Mouse (Mus musculus) neural tube, embryonic 10.5 days (tissue): ENCODE measurements around the gene Lexm.

Experiments used
- DNase-seq: peaks from one replicate; pipeline ENCODE4 v3.0.0-alpha.2; 2017; ENCODE audit warnings: low spot score; ENCODE audit errors: extremely low spot score

Lexm gene

DNA sequence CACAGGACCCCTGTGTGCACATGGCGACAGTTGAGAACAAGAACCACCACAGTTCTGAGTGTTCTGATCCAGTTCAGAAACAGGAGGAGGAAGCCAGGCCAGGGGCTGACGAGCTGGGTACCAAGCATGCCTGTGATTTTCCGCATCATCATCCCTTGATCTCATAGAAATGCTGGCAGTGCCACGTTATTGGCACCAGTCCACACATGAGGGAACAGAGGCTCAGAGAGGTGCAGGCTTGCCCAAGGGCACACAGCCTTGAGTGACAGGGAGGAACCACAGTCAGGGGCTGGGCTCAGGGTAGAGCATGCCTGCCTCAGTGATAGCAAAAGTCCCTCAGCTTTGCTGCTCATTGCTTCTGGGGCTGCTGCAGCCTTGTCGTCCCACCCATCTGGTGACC is 10.8 kb upstream of the Lexm start:
- no peak for DNase-seq

- DNase-seq: no peak
Measured at GRCm38 (mm10) chr4:106624271-106624670, 7.2 kb upstream of the Lexm start.

DNA sequence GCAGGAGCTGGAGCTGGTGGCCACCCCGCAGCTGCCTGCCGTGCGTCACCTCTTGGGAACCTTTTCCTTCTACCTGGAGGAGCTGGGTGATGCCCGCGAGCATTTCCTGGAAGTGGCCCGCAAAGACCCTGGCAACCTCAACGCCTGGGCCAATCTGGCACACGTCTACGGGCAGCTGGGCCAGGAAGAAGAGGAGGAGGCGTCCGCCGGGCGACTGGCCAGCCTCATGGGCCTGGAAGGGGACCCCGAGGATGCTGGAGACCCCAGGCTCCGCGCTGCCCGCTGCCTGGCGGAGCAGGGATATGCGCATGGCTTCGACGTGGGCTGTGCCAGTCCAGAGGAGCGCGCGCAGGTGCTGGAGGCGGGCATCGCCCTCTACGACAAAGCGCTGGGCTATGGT is 5.7 kb upstream of the Lexm start:
- DNase-seq: no peak

GRCm38 (mm10) chr4:106622030-106622493 is 5.0 kb upstream of the Lexm start, which contains the start of gene Ttc22:
Gene Ttc22 (plus strand): TSS chr4:106622432.
- DNase-seq: no peak

DNA sequence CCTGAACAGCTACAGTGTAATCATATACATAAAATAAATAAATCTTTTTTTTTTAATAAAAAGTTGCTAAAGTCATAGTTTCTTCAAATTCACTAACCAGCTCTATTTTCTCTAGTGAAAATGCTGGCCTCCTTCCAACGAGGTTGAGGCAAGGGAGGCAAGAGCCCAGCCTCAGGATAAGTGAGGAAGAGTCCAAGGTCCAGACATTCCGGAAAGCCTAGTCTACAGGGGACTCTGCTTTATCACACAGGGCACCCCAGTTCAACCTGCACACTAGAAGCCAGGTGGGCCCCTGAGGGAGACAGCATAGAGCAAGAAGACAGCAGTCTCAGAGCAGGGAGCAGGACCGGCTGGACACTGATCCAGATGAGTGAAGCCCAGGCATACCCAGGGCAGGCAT is 4.4 kb upstream of the Lexm start:
- no peak for DNase-seq

GRCm38 (mm10) chr4:106618898-106619297 is 1.9 kb upstream of the Lexm start:
- DNase-seq: no peak

DNA sequence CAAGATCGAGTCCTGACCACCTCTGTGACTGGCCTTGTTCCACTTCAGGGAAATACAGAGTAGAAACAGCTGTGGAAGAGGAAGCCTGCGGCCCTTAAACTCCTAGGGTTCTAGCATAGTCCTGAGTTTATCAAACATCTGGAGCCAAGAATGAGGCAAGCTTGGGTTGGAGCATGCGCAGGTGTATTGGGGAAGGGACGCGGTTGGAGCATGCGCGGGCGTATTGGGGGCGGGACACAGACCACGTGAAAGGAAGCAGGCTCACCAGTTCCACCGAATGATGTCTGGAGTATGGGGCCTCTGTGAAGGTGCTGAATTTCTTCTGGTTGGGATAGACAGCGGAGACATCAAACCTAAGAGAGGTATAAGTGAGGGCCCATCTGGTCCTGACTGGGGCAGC is 1.4 kb downstream of the Lexm start:
- DNase-seq: no peak

DNA sequence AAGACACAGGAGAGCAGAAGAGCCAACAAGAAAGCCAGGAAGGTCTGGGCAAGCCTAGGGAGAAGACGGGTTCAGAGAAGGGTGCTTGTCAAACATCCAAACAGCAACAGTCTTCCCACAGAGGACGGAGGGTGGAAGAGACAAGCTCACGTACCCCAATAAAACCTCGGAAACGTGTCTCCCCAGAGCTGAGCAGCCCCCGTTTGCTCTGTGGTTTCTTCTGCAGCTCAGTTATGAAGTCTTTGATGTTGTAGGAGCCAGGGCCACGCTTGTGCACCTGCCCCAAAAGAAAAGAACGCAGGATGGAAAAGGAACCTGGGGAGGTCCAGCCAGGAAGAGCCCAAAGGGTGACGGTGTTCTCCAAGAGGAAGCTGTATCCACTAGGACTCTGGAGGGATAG is 2.2 kb downstream of the Lexm start:
- no peak for DNase-seq

GRCm38 (mm10) chr4:106614180-106614797 is 2.8 kb downstream of the Lexm start:
- peak; percentile 70 for DNase-seq

GRCm38 (mm10) chr4:106613560-106613959 is 3.5 kb downstream of the Lexm start:
- DNase-seq: no peak

- DNase-seq: no peak
Measured at GRCm38 (mm10) chr4:106613105-106613504, 3.9 kb downstream of the Lexm start.

- no peak for DNase-seq
Measured at GRCm38 (mm10) chr4:106607905-106608304, 9.1 kb downstream of the Lexm start.

DNA sequence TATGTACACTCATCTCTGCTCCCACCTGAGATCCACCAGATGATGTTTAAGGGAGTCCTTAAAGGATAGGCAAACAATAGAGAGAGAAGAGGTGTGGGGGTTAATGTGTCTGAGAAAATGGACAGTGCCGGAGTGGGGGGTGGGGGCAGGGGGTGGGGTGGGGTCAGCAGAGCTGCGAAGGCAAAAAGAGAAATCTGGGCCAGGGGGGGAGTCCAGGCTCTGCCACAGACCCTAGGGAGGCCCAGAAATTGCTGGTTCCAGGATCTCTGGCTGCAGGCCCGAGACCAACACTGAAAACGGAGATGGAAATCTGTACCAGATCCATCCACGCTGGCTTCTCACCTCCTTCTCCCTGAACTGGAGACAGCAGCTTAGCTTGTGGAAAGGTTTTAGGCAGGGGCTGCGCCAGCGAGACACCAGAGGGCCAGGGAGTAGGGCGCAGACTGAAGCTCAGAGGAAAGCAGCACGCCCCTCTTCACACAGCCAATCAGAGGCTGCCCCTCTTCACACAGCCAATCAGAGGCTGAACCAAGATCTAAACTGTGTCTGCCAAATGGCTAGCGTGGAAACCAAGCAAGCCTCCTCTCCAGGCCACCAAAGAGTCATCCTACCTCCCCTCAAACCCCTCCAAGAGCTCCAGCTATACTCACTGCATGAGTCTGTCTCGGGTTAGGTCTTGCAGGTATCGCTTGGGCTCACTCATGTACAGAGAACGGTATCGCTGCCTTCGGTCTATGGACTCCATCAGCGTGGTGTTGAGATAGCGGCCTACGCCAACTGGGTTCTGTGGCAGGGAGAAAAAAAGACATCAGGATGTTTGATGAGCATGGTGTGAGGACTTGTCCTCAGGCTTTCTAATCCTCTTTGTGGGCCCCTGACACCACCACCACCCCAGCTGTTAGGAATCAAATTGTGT is 10.1 kb downstream of the Lexm start:
- DNase-seq: peak; percentile 33

GRCm38 (mm10) chr4:106600770-106601169 is 16.3 kb downstream of the Lexm start:
- DNase-seq: no peak

DNA sequence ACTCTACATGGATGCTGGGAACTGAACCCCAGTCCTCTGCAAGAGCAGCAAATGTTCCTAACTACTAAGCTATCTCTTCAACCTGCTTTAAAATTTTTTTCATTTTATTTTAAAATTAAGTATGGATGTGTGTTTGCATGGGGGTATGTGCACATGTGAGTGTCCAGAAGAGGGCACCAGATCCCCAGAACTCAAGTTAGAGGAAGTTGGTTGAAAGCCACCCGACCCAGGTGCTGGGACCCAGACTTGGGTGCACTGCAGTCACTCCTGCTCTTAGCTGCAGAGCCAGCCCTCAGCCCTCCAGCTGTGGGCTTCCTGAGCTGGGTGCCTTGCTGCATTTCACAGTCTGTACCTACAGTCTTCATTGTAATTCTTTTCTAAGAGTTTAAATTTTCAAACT is 17.6 kb downstream of the Lexm start:
- DNase-seq: no peak

DNA sequence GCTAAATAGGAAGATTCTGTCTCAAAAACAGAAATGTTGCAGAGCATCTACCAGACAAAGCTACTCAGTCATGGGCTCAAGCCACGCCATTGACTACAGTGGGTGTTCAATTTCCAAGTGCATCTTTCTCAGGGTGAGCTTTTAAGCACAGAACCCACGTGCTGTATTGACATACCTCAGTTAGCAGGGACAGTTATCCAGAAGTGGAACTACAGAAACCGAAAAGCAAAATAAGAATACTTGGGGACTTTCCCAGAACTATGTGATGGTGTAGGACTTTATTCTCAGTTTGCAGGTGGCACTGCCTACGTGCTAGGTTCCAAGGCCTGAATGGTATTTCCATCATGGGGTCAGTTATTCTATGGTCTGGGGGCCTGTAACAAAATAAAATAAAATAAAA is 19.3 kb downstream of the Lexm start:
- no peak for DNase-seq

- no peak for DNase-seq
Measured at GRCm38 (mm10) chr4:106597055-106597454, 20.0 kb downstream of the Lexm start.

GRCm38 (mm10) chr4:106596200-106596599 is 20.8 kb downstream of the Lexm start:
- DNase-seq: no peak

DNA sequence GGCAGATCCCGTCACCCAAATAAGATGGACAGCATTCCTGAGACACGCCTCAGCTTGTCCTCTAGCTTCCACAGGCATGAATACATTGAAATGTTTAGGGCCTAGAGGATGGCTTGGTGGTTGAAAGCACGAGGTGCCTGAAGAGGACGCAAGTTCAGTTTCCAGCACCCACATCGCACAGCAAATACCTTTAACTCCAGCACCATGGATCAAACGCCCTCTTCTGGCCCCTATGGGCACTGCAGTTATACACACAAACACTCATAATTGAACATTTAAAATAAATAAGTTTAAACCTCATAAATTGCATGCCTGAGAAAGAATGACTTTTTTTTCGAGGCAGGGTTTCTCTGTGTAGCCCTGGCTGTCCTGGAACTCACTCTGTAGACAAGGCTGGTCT is 23.4 kb downstream of the Lexm start:
- DNase-seq: no peak

DNA sequence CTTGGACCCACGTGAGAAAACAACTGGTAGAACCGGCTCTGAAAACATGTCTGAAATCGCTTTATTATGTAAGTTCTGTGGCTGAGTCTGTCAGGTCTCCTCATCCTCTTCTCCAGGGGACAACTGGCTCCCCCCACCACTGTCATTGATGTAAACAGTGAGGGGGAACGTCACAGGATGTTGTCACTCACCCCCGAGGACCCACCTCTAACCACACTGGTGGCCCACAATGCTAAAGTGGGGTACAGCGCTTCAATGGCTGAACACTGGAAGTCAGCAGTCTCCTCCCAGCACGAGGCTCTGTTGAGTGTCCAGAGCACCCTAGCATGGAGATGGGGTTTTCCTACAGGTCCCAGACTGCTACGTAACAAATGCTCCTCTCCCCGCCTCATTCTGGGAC is 26.2 kb downstream of the Lexm start:
- DNase-seq: no peak

DNA sequence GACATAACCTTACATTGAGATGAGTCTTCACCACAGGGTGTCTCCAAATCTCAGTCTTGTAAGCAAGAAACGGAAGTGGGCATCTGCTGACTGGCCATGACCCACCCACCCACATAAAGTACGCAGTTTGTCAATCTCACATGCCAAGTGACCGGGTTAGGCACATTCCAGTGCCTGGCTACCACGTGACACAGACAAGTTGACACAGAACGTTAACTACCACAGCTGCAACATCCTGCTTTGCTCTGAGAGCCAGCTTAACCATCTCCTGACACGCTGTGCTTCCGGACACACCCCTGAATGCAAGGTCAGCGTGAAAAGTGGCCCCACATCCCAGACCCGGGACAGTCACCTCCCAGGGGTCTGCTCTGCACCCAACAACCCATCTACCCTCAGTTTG is 26.9 kb downstream of the Lexm start:
- DNase-seq: no peak

- DNase-seq: no peak
Measured at GRCm38 (mm10) chr4:106587075-106587474, 30.0 kb downstream of the Lexm start.

GRCm38 (mm10) chr4:106584665-106585064 is 32.4 kb downstream of the Lexm start:
- DNase-seq: no peak
